Mouse (Mus musculus): Measurements from ENCODE around the gene Ttc9c. TPM values are rescaled to one million over a fixed set of nuclear protein-coding genes. Genes with fewer than 3 reads are reported as not detected.

Gene Ttc9c
- polyA plus RNA-seq, 1 experiment = 18.7 TPM

DNA sequence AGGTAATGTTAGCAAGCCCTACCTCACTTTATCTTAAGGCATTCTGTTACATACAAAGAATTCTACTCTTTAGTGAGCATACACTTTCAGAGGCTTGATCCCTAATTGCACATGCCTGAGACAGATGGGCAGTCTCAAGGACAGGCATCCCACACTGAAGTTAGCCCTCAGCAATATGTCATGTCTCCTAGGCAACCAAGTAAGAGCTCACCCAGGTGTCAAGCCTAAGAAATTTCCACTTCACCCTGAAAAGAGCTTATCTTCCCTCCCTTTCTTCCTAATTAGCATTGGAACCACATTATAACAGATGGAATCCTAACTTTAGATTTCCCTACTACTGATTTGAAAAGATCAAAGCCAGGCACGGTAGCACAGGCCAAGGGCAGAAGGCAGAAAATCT lies 30.0 kb downstream of the Ttc9c start:
- Histone ChIP-seq H3K4me2 (ENCODE audit: low read depth) (no peak overlapping the region), H3K36me3 (ENCODE audit: control insufficient read depth, insufficient read depth) (peaks cover 14% of the 10 kb centered on the region), H3ac (ENCODE audit: control insufficient read depth, insufficient read length) (no peak overlapping the region), H3K27me3 (ENCODE audit: control insufficient read depth, insufficient read depth, insufficient read length) (no peaks in the 10 kb centered on the region), H3K4me3 (no peak overlapping the region), H3K79me2 (ENCODE audit: control insufficient read depth, insufficient read depth) (no peaks in the 10 kb centered on the region)
- TF ChIP-seq SRF (IDR thresholded peaks at IDR 0.05; ENCODE audit: control insufficient read depth, insufficient read length, low read depth) (no peak), TCF12 (IDR thresholded peaks at IDR 0.05; ENCODE audit: insufficient read depth, poor library complexity, severe bottlenecking) (no peak), POLR2AphosphoS2 (IDR thresholded peaks at IDR 0.05; ENCODE audit: insufficient read length, low read depth) (no peak), MAX (IDR thresholded peaks at IDR 0.05; ENCODE audit: low read depth) (no peak), E2F4 (IDR thresholded peaks at IDR 0.05; ENCODE audit: insufficient read depth) (no peak), MYOG (IDR thresholded peaks at IDR 0.05; ENCODE audit: control insufficient read depth in 1 of 3, insufficient read depth in 1 of 3, insufficient read length in 2 of 3, low read depth in 2 of 3) (no peak), TCF3 (IDR thresholded peaks at IDR 0.05; ENCODE audit: insufficient read length, low read depth) (no peak)

DNA sequence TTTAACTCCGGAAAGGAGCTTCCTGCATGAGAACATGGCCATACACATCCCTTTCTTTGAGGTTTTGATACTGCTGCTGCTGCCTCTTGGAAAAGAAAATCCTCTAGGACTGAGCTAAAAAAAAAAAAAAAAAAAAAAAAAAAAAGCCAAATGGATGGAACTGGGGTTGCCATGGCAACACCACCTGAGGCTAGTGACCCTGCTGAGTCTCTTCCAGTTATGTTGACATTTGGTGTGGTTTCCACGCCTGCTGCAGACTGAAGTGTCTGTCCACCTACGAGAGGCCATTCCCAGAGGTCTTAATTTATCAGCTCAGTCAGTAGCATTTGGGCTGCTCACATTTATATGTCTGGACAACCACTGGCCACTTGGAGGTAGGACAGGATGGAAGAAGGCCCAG lies 30.6 kb downstream of the Ttc9c start:
- H3K4me3 ChIP-seq = no peak overlapping the region
- TF ChIP-seq MYOD1 (IDR thresholded peaks at IDR 0.05; ENCODE audit: control insufficient read depth in 1 of 3, insufficient read length in 2 of 3, low read depth in 2 of 3) (no peak), CEBPB (IDR thresholded peaks at IDR 0.05; ENCODE audit: insufficient read depth, poor library complexity, severe bottlenecking) (no peak), USF1 (IDR thresholded peaks at IDR 0.05; ENCODE audit: low read depth) (no peak), POLR2AphosphoS2 (IDR thresholded peaks at IDR 0.05; ENCODE audit: insufficient read length, low read depth) (no peak), MYOG (IDR thresholded peaks at IDR 0.05; ENCODE audit: control insufficient read depth in 1 of 3, insufficient read depth in 1 of 3, insufficient read length in 2 of 3, low read depth in 2 of 3) (no peak), REST (IDR thresholded peaks at IDR 0.05; ENCODE audit: insufficient read depth, insufficient read length) (no peak), MAX (IDR thresholded peaks at IDR 0.05; ENCODE audit: low read depth) (no peak), POLR2A (IDR thresholded peaks at IDR 0.05; ENCODE audit: insufficient read length, low read depth) (no peak), TCF12 (IDR thresholded peaks at IDR 0.05; ENCODE audit: insufficient read depth, poor library complexity, severe bottlenecking) (no peak), E2F4 (IDR thresholded peaks at IDR 0.05; ENCODE audit: insufficient read depth) (no peak), SRF (IDR thresholded peaks at IDR 0.05; ENCODE audit: control insufficient read depth, insufficient read length, low read depth) (no peak)
- no peak overlapping the region for H3ac ChIP-seq (ENCODE audit: control insufficient read depth, insufficient read length)
- H3K27me3 ChIP-seq (ENCODE audit: control insufficient read depth, insufficient read depth, insufficient read length) = no peaks in the 10 kb centered on the region
- no peak overlapping the region for H3K4me2 ChIP-seq (ENCODE audit: low read depth)
- no peaks in the 10 kb centered on the region for H3K79me2 ChIP-seq (ENCODE audit: control insufficient read depth, insufficient read depth)
- peaks cover 8% of the 10 kb centered on the region for H3K36me3 ChIP-seq (ENCODE audit: control insufficient read depth, insufficient read depth)

DNA sequence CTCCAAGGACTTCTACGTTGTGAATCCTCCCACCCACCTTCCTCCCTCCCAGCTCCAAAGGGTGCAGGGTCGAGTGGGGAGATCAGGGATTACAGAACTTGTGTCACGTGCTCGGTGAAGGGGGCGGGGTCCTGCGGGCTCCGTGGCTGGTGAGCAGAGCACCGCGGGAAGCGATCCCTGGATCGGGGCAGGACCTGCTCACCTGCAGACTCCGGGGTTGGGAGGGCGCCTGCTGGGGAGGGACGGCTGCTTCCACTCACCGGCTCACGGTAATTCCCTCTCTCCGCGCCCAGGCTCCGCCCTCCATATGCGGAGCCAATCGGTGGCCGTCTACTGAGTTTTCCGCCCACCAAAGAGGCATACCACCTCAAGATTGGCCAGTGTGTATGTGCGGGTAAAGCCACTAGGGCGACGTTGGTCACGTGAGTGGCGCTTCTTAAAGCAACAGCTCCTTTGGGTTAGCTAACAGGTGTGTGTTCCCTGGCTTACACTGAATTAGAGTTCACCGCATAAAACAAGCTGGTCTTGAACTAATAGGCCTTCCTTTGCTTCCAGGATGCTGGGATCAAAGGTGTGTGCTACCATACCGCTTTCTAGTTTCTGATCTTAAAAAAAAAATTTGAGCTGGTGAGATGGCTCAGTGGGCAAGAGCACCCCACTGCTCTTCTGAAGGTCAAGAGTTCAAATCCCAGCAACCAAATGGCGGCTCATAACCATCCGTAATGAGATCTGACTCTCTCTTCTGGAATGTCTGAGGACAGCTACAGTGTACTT lies 32.9 kb downstream of the Ttc9c start, which contains the start of gene Taf6l:
TSS of gene Taf6l (minus strand) at position 410 of the 774 bp plus-strand sequence.
- peak within 1 kb of the TSS; percentile 48 for H3K4me3 ChIP-seq
- no peaks in the 10 kb centered on the region for H3K36me3 ChIP-seq (ENCODE audit: control insufficient read depth, insufficient read depth)
- TF ChIP-seq MYOD1 (IDR thresholded peaks at IDR 0.05; ENCODE audit: control insufficient read depth in 1 of 3, insufficient read length in 2 of 3, low read depth in 2 of 3) = peak in 2 of 3 experiments; percentile 49 to 64
- peak; percentile 99 for TF ChIP-seq USF1 (IDR thresholded peaks at IDR 0.05; ENCODE audit: low read depth)
- TF ChIP-seq MAX (IDR thresholded peaks at IDR 0.05; ENCODE audit: low read depth) = no peak
- TF ChIP-seq REST (IDR thresholded peaks at IDR 0.05; ENCODE audit: insufficient read depth, insufficient read length) = no peak
- TF ChIP-seq TCF3 (IDR thresholded peaks at IDR 0.05; ENCODE audit: insufficient read length, low read depth) = no peak
- no peak for TF ChIP-seq CEBPB (IDR thresholded peaks at IDR 0.05; ENCODE audit: insufficient read depth, poor library complexity, severe bottlenecking)
- TF ChIP-seq E2F4 (IDR thresholded peaks at IDR 0.05; ENCODE audit: insufficient read depth) = peak; percentile 65
- peak in 1 of 3 experiments; percentile 31 for TF ChIP-seq MYOG (IDR thresholded peaks at IDR 0.05; ENCODE audit: control insufficient read depth in 1 of 3, insufficient read depth in 1 of 3, insufficient read length in 2 of 3, low read depth in 2 of 3)
- peak; percentile 77 for TF ChIP-seq POLR2A (IDR thresholded peaks at IDR 0.05; ENCODE audit: insufficient read length, low read depth)
- peak; percentile 63 for TF ChIP-seq SRF (IDR thresholded peaks at IDR 0.05; ENCODE audit: control insufficient read depth, insufficient read length, low read depth)
- peak; percentile 64 for TF ChIP-seq POLR2AphosphoS2 (IDR thresholded peaks at IDR 0.05; ENCODE audit: insufficient read length, low read depth)
- TF ChIP-seq TCF12 (IDR thresholded peaks at IDR 0.05; ENCODE audit: insufficient read depth, poor library complexity, severe bottlenecking) = no peak
- peak within 1 kb of the TSS; percentile 5 for H3ac ChIP-seq (ENCODE audit: control insufficient read depth, insufficient read length)
- no peaks in the 10 kb centered on the region for H3K27me3 ChIP-seq (ENCODE audit: control insufficient read depth, insufficient read depth, insufficient read length)
- no peaks in the 10 kb centered on the region for H3K79me2 ChIP-seq (ENCODE audit: control insufficient read depth, insufficient read depth)
- peak within 1 kb of the TSS; percentile 87 for H3K4me2 ChIP-seq (ENCODE audit: low read depth)

DNA sequence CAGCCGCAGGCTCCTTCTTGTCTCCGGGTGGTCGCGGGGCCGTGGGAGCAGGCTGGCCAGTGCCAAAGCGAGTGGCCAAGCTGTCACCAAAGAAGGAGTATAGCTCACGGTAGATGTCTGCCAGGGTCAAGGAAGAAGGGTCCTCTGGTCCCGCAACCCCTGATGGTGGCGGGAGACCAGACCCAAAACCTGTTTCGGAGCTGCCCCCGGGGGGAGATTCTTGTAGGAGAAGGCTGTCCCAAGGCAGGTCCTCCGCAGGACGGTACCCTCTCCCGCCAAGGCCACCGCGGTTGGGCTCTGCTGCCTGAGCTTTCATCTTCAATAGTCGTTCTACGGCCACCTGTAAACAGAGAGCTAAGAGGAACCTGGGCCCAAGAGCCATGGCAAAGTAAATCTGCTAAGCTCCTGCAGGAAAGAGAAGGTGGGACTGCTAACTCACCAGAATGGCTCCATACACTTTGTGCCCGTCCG lies 44.1 kb downstream of the Ttc9c start:
- H3K36me3 ChIP-seq (ENCODE audit: control insufficient read depth, insufficient read depth) = peaks cover 13% of the 10 kb centered on the region
- H3ac ChIP-seq (ENCODE audit: control insufficient read depth, insufficient read length) = peak overlapping the region; percentile 93
- no peak for TF ChIP-seq TCF3 (IDR thresholded peaks at IDR 0.05; ENCODE audit: insufficient read length, low read depth)
- no peak for TF ChIP-seq USF1 (IDR thresholded peaks at IDR 0.05; ENCODE audit: low read depth)
- no peak for TF ChIP-seq POLR2A (IDR thresholded peaks at IDR 0.05; ENCODE audit: insufficient read length, low read depth)
- no peak for TF ChIP-seq TCF12 (IDR thresholded peaks at IDR 0.05; ENCODE audit: insufficient read depth, poor library complexity, severe bottlenecking)
- no peak for TF ChIP-seq MAX (IDR thresholded peaks at IDR 0.05; ENCODE audit: low read depth)

More for the DNA sequence above, 44.1 kb downstream of the Ttc9c start:
- Histone ChIP-seq H3K4me2 (ENCODE audit: low read depth) (peak overlapping the region; percentile 83), H3K27me3 (ENCODE audit: control insufficient read depth, insufficient read depth, insufficient read length) (no peaks in the 10 kb centered on the region), H3K4me3 (peak overlapping the region; percentile 66), H3K79me2 (ENCODE audit: control insufficient read depth, insufficient read depth) (peaks cover 17% of the 10 kb centered on the region)
